Mouse (Mus musculus) adrenal gland, postnatal 25 days (tissue): ENCODE measurements around the gene Tbc1d25. TPM values are rescaled to one million over a fixed set of nuclear protein-coding genes. Genes with fewer than 3 reads are reported as not detected.

Source experiments
- DNase-seq: peaks from one replicate; pipeline ENCODE4 v3.0.0; 2021; ENCODE audit warnings: mixed read lengths
- total RNA-seq: library from RNA; stranded (reverse); gene quantifications from 2 replicates; pipeline ENCODE4 v1.2.3, GENCODE M21; 2021

Tbc1d25 gene
- total RNA-seq, 1 experiment from 2014 or later = 9.4 TPM

GRCm38 (mm10) chrX:8179646-8180045 is 3.7 kb upstream of the Tbc1d25 start:
- DNase-seq = no peak

- no peak for DNase-seq
Measured at GRCm38 (mm10) chrX:8178871-8179270, 2.9 kb upstream of the Tbc1d25 start.

- DNase-seq = no peak
Measured at GRCm38 (mm10) chrX:8175169-8175503, 845 bp downstream of the Tbc1d25 start.

GRCm38 (mm10) chrX:8167716-8168647 is 8.0 kb downstream of the Tbc1d25 start:
- no peak for DNase-seq

- DNase-seq = no peak
Measured at GRCm38 (mm10) chrX:8164471-8164870, 11.5 kb downstream of the Tbc1d25 start.

- DNase-seq = no peak
Measured at GRCm38 (mm10) chrX:8163076-8163475, 12.9 kb downstream of the Tbc1d25 start.

GRCm38 (mm10) chrX:8145153-8145991 is 30.6 kb downstream of the Tbc1d25 start, which contains the start of gene Rbm3:
TSS of gene Rbm3 (minus strand) at chrX:8145880.
- peak; percentile 82 for DNase-seq

- no peak for DNase-seq
Measured at GRCm38 (mm10) chrX:8143750-8144149, 32.2 kb downstream of the Tbc1d25 start.

- no peak for DNase-seq
Measured at GRCm38 (mm10) chrX:8142948-8143347, 33.0 kb downstream of the Tbc1d25 start.

GRCm38 (mm10) chrX:8141058-8141457 is 34.9 kb downstream of the Tbc1d25 start:
- no peak for DNase-seq

- no peak for DNase-seq
Measured at GRCm38 (mm10) chrX:8140446-8140845, 35.5 kb downstream of the Tbc1d25 start.

- no peak for DNase-seq
Measured at GRCm38 (mm10) chrX:8139480-8139879, 36.5 kb downstream of the Tbc1d25 start.

- DNase-seq = no peak
Measured at GRCm38 (mm10) chrX:8135886-8136285, 40.1 kb downstream of the Tbc1d25 start.

- DNase-seq = peak; percentile 85
Measured at GRCm38 (mm10) chrX:8132017-8132976, 43.7 kb downstream of the Tbc1d25 start, which contains the start of gene Wdr13. TSS of gene Wdr13 (minus strand) at chrX:8132892.

- DNase-seq = no peak
Measured at GRCm38 (mm10) chrX:8131393-8131792, 44.6 kb downstream of the Tbc1d25 start.

- DNase-seq = no peak
Measured at GRCm38 (mm10) chrX:8125235-8125634, 50.7 kb downstream of the Tbc1d25 start.

- no peak for DNase-seq
Measured at GRCm38 (mm10) chrX:8123821-8124470, 52.0 kb downstream of the Tbc1d25 start.

- DNase-seq = no peak
Measured at GRCm38 (mm10) chrX:8117264-8117663, 58.7 kb downstream of the Tbc1d25 start.

- no peak for DNase-seq
Measured at GRCm38 (mm10) chrX:8115275-8115674, 60.7 kb downstream of the Tbc1d25 start.

GRCm38 (mm10) chrX:8105019-8105418 is 71.0 kb downstream of the Tbc1d25 start:
- DNase-seq = no peak
